Comparison of ENCODE assay signal across 15 mouse cellular contexts in the genomic region with DNA sequence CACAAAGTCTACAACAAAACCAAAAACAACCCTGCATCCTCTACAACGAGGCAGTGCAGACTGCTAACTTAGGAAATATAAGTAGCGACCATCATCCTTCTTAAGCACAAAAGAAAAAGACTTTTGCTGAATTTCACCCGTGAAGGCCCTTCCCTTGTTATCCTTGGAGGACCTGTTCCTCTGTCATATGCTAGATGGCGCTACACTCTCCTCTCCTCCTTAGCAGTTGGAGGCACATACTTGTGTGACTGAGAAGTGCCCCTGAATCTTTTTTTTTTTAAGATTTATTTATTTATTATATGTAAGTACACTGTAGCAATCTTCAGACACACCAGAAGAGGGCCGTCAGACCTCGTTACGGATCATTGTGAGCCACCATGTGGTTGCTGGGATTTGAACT. TPM values are rescaled to one million over a fixed set of nuclear protein-coding genes. Genes with fewer than 3 reads are reported as not detected.
DNase-seq lines count a peak whose midpoint lies in the region; ATAC-seq and TF ChIP-seq lines count a peak whose summit lies in the region.
"Had no signal": no experiment of that assay in that cellular context is flagged by ENCODE, and none has a peak within 500 bp of the region (broad histone marks: within the 10 kb centered on the region; RNA-seq: fewer than 3 reads in every experiment).

No protein-coding gene starts in this region.

- no peaks in the 10 kb centered on the region for H3K36me3 ChIP-seq in forebrain, embryonic 11.5 days (ENCODE audit: control insufficient read depth, insufficient read depth, low read length)
- H3K36me3 ChIP-seq in forebrain, embryonic 16.5 days (ENCODE audit: control insufficient read depth, insufficient read depth) = 0 out of 2 replicates have a peak, but pooled peaks cover 2% of the 10 kb centered on the region
- no peaks in the 10 kb centered on the region for H3K36me3 ChIP-seq in kidney, postnatal 0 days (ENCODE audit: insufficient read depth, low read length)
- H3K36me3 ChIP-seq: embryonic facial prominence, embryonic 13.5 days had no signal

- peaks cover 19% of the 10 kb centered on the region for H3K4me1 ChIP-seq in forebrain, embryonic 11.5 days (replicated peaks; ENCODE audit: control insufficient read depth, insufficient read depth, low read length)
- H3K4me1 ChIP-seq in forebrain, embryonic 16.5 days (replicated peaks; ENCODE audit: control insufficient read depth, insufficient read depth, low read length) = peaks cover 59% of the 10 kb centered on the region
- no peaks in the 10 kb centered on the region for H3K4me1 ChIP-seq in kidney, postnatal 0 days (replicated peaks; ENCODE audit: insufficient read depth, low read length)

- no peak overlapping the region for H3K4me2 ChIP-seq in forebrain, embryonic 11.5 days (ENCODE audit: low read depth, low read length, severe bottlenecking)
- H3K4me2 ChIP-seq in forebrain, embryonic 16.5 days (ENCODE audit: low read length) = no peak overlapping the region
- no peak overlapping the region for H3K4me2 ChIP-seq in kidney, postnatal 0 days (ENCODE audit: low read length)
- H3K4me2 ChIP-seq: embryonic facial prominence, embryonic 13.5 days; midbrain, embryonic 11.5 days had no signal

- no peaks in the 10 kb centered on the region for H3K27me3 ChIP-seq in forebrain, embryonic 11.5 days (ENCODE audit: control insufficient read depth, insufficient read depth, low read length)
- H3K27me3 ChIP-seq in forebrain, embryonic 16.5 days (replicated peaks; ENCODE audit: control insufficient read depth, insufficient read depth, low read length) = no peaks in the 10 kb centered on the region
- no peaks in the 10 kb centered on the region for H3K27me3 ChIP-seq in kidney, postnatal 0 days (ENCODE audit: insufficient read depth, low read length)
- H3K27me3 ChIP-seq: embryonic facial prominence, embryonic 13.5 days had no signal

- no peak overlapping the region for H3K4me3 ChIP-seq in forebrain, embryonic 11.5 days (ENCODE audit: low read depth, low read length)
- no peak overlapping the region for H3K4me3 ChIP-seq in forebrain, embryonic 16.5 days (replicated peaks; ENCODE audit: low read length)
- no peak overlapping the region for H3K4me3 ChIP-seq in kidney, postnatal 0 days (replicated peaks; ENCODE audit: low read depth, low read length)
- H3K4me3 ChIP-seq: embryonic facial prominence, embryonic 13.5 days had no signal

- no peak overlapping the region for H3K9ac ChIP-seq in forebrain, embryonic 11.5 days (ENCODE audit: low read length)
- no peak overlapping the region for H3K9ac ChIP-seq in forebrain, embryonic 16.5 days (replicated peaks; ENCODE audit: low read depth, low read length)
- H3K9ac ChIP-seq in kidney, postnatal 0 days (ENCODE audit: low read depth, low read length) = no peak overlapping the region
- H3K9ac ChIP-seq: embryonic facial prominence, embryonic 13.5 days had no signal

- peak; percentile 45 for TF ChIP-seq CTCF in kidney, postnatal 0 days (IDR thresholded peaks at IDR 0.05; ENCODE audit: low read depth)

- WGBS in forebrain, embryonic 11.5 days = 87% methylated on average over 7 of the region's 7 CpGs
- 86% methylated on average over 7 of the region's 7 CpGs for WGBS in forebrain, embryonic 16.5 days
- WGBS in kidney, postnatal 0 days = 91% methylated on average over 7 of the region's 7 CpGs

- H3K27ac ChIP-seq in forebrain, embryonic 11.5 days (ENCODE audit: low read depth, low read length) = no peak overlapping the region
- H3K27ac ChIP-seq in forebrain, embryonic 16.5 days (ENCODE audit: low read length) = no peak overlapping the region
- no peak overlapping the region for H3K27ac ChIP-seq in kidney, postnatal 0 days
- H3K27ac ChIP-seq: embryonic facial prominence, embryonic 13.5 days had no signal

- H3K9me3 ChIP-seq in forebrain, embryonic 11.5 days (ENCODE audit: control insufficient read depth, low read length) = no peaks in the 10 kb centered on the region
- H3K9me3 ChIP-seq in forebrain, embryonic 16.5 days (ENCODE audit: control insufficient read depth, low read length) = no peaks in the 10 kb centered on the region
- no peaks in the 10 kb centered on the region for H3K9me3 ChIP-seq in kidney, postnatal 0 days (replicated peaks; ENCODE audit: low read length)
- H3K9me3 ChIP-seq: embryonic facial prominence, embryonic 13.5 days had no signal

- DNase-seq in forebrain, embryonic 11.5 days (ENCODE audit: low spot score) = peak; percentile 42
- DNase-seq in kidney, postnatal 0 days (ENCODE audit: low spot score) = no peak
- no peak for DNase-seq in kidney, postnatal 25 days
- peak; percentile 43 for DNase-seq in 416B (ENCODE audit: low read depth)
- peak; percentile 61 for DNase-seq in R1 (ENCODE audit: low read depth, low spot score)
- DNase-seq in gastrocnemius, postnatal 4 days (ENCODE audit: low spot score in 2 of 2) = no peak
- no peak for DNase-seq in cerebellum, adult 9-10 months
- DNase-seq: B cell, adult 2 months; heart, postnatal 14 days; layer of hippocampus, adult 9-11 months; thymus, postnatal 4 days had no signal

- ATAC-seq in forebrain, embryonic 11.5 days (replicated peaks; ENCODE audit: low FRiP score) = no peak
- ATAC-seq in forebrain, embryonic 16.5 days = no peak
- no peak for ATAC-seq in kidney, postnatal 0 days (replicated peaks; ENCODE audit: low FRiP score, low read depth)

RNA-seq across cellular contexts. Expression of a gene that starts 20.2 kb away (rescaled TPM):
- 823 and 854 TPM in 2 replicates for polyA plus RNA-seq in forebrain, embryonic 11.5 days (2014; fragmentation: Nextera tagmentation; extraction: Ambion mirVana)
- 1,972 and 2,055 TPM in 2 replicates for polyA plus RNA-seq in forebrain, embryonic 16.5 days (2015; fragmentation: Nextera tagmentation; extraction: Ambion mirVana)
- 23.4 and 27.8 TPM in 2 replicates for polyA plus RNA-seq in kidney, postnatal 0 days (2015; fragmentation: Nextera tagmentation; extraction: Ambion mirVana)
- total RNA-seq in gastrocnemius, postnatal 4 days (2021) = 10 to 100 TPM; 60.8 to 63.4 TPM
- total RNA-seq: common myeloid progenitor, adult 5-6 weeks had no signal

Comparison
In these comparisons a context has a peak if more than half of its experiments do, and no peak if none do; other contexts are left out.
1. DNase-seq: peak in forebrain, embryonic 11.5 days (single experiment), 416B (single experiment) and R1 (single experiment); none in kidney, postnatal 0 days (single experiment), kidney, postnatal 25 days (0 of 2), gastrocnemius, postnatal 4 days (0 of 2) and cerebellum, adult 9-10 months (single experiment).
2. RNA of a gene that starts 20.2 kb away (polyA plus RNA-seq): 1,972 to 2,055 TPM in forebrain, embryonic 16.5 days and 823 to 854 TPM in forebrain, embryonic 11.5 days; 23.4 to 27.8 TPM in kidney, postnatal 0 days; every median in the first group is over 10 times any median in the second.